Mouse (Mus musculus): ENCODE data around the gene Rtraf.

The Rtraf gene

GRCm38 (mm10) chr14:19800485-19800884 lies 23.1 kb downstream of the Rtraf start:
- no peak for DNase-seq (ENCODE audit: low spot score)

GRCm38 (mm10) chr14:19796541-19797304 lies 26.9 kb downstream of the Rtraf start:
- no peak for DNase-seq (ENCODE audit: low spot score)

GRCm38 (mm10) chr14:19794881-19795280 lies 28.7 kb downstream of the Rtraf start:
- DNase-seq (ENCODE audit: low spot score), result no peak

DNA sequence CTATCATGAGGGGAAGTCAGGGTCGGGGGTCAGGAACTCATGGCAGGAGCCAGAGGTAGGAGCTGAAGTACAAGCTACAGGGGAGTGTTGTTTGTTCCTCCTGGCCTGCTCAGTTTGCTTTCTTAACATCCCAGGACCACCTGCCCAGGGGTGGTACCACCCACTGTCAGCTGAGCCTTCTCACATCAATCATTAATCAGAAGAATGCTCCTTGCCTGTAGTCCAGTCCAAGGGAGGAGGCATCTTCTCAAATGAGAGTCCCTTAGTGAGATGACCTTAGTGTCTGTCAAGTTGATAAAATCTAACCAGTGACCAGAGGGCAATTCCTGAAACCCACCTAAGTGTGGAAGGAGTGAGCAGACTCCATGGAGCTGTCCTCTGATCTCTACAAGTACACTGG lies 35.2 kb downstream of the Rtraf start:
- DNase-seq (ENCODE audit: low spot score), result no peak

DNA sequence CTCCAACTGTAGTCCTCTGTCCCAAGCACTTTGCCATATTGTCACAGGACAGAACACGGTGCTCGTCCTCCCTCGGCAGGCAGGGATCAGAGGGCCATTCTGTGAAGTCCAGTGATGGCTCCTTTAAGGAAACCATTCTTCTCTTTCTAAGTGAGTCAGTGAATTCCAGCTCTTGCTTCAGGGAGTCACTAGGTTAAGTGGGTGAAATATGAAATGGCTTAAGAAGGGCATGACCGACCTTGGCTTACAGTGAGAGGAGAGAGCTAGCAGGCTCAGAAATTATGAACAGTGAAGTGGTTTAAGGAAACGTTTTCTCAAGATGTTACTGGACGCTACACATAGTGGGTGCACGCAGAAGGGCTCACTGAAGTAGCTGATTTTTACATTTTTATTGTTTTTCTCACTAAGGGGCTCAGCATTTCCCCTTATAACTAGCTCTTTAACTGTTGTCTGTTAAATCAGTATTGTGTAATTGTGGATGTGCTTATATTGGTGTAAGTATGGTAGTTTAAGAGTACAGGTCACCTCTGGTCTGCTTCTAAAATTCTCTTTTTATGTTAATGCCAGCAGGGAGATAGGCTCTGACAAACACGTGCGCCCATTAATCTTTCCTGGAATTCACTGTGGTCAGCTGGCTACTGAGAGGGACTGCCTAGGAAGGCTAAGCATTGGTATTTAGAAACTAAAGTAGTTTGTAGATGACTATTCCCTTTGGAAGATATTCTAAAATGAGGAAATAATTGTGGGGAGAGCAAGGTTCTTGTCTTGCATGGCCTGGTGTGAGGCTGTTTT lies 37.6 kb downstream of the Rtraf start:
- peak; percentile 36 for DNase-seq (ENCODE audit: low spot score)

DNA sequence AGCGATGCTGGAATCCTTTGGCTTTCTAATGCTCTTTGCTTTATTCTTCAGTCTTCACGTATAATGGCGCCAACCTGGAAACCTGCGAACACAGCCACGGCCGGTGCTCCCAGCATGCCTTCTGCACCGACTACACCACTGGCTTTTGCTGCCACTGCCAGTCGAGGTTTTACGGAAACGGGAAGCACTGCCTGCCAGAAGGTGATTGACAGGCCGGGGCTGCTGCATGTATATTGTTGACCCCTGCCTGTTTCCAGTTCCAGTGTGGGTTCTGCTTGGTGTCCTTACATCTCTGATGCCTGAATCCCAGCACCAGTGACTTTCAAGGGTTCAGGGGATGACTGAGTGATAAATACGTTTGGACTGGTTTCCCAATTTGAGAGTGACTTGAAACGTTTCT lies 45.7 kb downstream of the Rtraf start:
- DNase-seq (ENCODE audit: low spot score), result no peak

DNA sequence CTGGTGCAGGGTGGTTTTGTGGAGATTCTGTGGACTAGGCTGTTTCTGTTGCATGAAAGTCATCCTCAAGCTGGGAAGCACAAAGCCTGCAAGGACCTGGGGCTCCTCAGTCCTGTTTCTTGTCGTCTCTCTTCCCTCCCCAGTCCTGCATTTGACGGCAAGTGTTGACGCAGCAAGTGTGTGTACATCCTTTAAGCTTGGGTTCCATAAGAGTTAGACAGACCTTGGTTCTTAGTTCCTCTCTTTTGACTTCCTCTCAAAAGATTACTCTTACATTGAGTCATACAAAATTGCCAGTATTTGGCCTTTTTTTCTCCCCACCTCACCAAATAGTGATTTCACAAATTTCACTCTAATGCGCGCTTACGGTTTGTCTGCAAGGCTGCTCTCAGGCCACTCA lies 46.3 kb downstream of the Rtraf start:
- DNase-seq (ENCODE audit: low spot score), result no peak

DNA sequence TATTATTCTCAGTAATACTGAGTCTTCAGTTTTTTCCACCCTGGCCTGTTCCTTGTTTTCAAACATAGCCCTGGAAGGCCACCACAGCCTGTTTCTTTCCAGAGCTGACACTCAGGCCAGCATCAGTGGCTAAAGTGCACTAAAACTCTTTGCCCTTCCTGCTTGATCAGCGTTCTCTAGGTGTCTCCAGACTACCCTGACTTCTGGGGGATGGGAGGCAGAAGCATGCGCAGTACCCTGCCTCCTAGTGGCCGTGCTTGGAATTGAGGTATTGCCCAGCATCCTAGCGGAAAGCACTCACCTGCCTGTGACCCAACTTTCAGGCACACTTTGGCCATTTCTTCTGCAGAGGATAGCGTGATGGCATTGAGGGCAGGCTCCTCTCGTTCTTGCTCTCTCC lies 46.7 kb downstream of the Rtraf start:
- DNase-seq (ENCODE audit: low spot score), result no peak

DNA sequence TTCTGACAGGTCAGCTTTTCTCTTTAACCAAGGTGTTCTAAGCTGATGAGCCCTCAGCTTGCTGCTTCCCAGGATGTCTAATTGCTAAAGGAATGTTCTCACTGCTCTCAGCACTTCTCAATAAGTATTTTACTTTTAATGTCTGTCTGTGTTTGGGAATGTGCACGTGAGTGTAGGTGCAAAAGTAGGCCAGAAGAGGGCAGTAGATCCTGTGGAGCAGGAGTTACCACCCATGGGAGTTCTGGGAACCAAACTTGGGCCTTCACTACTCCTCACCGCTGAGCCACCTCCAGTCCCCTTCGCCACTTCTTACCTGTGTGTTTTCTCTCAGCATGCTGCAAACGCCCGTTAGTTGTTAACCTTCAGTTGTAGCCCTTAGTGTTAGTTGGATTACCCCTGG lies 47.4 kb downstream of the Rtraf start:
- DNase-seq (ENCODE audit: low spot score), result no peak

DNA sequence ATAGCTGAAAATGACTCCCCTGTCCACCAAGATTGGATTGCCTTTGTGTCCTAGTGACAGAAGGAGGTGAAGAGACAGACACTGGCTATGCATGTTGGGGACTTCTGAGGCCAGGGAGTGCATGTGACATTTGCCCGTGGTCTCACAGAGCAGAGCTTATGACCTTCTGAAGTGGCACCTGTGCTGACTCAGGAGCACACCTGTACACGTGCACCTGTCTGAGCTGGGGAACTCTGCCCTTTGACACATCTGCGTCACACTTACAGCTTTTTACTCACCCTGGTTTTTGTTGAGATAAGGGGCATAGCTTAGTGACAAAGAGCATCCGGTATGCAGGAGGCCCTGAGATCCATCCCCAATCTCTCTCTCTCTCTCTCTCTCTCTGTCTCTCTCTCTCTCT lies 48.1 kb downstream of the Rtraf start:
- DNase-seq (ENCODE audit: low spot score), result no peak

DNA sequence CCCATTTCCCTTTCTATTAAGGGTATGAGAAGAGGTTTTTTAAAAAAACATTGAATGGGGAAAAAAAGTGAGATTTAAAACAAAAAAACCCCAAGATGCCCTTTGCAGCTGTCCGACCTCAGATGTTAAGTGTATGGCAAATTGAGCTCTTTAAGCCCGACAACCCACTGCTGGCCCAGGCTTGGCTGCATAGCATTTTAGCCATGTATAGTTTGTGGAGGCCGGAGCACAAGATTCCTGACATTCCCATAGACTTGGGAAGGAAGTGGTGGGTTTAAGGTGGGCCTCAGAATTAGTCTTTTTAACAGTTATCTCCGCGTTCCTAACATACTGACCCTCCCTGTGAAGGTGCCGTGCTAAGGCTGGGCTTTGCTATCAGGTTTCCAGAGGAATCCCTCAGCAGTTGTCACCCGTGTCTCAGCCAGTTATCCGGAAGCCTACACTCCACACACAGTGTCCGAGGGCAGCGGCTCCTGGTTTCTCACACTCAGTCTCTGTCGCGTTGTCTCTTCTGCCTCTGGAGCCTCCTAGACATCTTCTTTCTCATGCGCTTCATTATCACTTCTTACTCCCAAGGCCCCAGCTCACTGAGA lies 49.5 kb downstream of the Rtraf start:
- no peak for DNase-seq (ENCODE audit: low spot score)

DNA sequence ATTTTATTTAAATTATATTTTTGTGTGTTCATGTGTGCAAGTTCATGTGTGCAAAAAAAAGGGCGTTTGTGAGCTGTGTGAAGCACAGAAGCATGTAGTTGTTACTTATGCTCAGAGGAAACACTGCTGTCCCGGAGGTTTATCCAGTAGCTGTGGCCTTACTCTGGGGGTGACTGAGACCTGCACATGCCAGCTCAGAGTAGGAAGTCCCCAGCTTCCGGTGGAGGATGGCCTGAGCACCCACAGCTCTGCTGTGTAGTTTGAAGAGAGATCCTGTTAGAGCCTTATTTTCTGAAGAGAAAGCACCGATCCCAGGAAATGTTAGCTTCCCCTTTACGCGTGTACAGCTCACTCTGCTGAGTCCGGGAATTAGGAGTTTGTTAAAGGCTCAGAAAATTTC lies 52.5 kb downstream of the Rtraf start:
- no peak for DNase-seq (ENCODE audit: low spot score)

GRCm38 (mm10) chr14:19769441-19770200 lies 54.0 kb downstream of the Rtraf start:
- DNase-seq (ENCODE audit: low spot score), result peak; percentile 89

GRCm38 (mm10) chr14:19768648-19769047 lies 55.0 kb downstream of the Rtraf start:
- no peak for DNase-seq (ENCODE audit: low spot score)

DNA sequence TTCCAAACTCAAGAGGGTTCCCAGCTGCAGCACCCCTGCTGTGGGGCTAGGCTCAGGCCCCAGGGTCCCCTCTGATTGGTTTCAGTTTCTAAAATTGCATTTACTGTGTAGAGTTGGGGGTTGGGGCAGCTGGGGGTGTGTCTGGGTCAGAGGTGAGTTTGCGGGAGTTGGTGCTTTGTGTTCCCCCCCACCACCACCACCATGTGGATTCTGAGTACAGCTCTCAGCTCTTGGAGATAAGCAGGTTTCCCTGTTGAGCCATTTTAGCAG lies 57.3 kb downstream of the Rtraf start:
- no peak for DNase-seq (ENCODE audit: low spot score)

- DNase-seq (ENCODE audit: low spot score), result no peak
Observed at GRCm38 (mm10) chr14:19765539-19766379, 57.9 kb downstream of the Rtraf start.

GRCm38 (mm10) chr14:19764331-19764730 lies 59.3 kb downstream of the Rtraf start:
- DNase-seq (ENCODE audit: low spot score), result no peak

DNA sequence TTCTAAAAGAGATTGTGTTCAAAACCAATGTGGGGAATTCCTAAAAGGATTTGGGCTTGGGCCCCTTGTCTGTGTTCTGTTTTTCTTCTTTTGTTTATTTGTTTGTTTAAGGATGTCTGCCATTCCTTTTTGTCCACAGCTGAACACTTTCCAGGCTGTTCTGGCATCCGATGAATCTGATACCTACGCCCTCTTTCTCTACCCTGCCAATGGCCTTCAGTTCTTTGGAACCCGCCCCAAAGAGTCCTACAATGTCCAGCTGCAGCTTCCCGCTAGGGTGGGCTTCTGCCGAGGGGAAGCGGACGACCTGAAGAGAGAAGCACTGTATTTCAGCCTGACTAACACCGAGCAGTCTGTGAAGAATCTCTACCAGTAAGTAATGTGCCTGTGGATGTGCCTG lies 60.1 kb downstream of the Rtraf start:
- peak; percentile 21 for DNase-seq (ENCODE audit: low spot score)

GRCm38 (mm10) chr14:19762014-19762413 lies 61.6 kb downstream of the Rtraf start:
- DNase-seq (ENCODE audit: low spot score), result no peak

Data from adipocyte (in vitro differentiated cells).